Mouse (Mus musculus) adrenal gland (tissue): ENCODE results near the gene Bcl11b.

Experiments used
- intact Hi-C: fragments of 180-260 bp; cut with DNase I; formaldehyde crosslinking; loops from one replicate; pipeline ENCODE4 v1.15.1; 2025

The Bcl11b gene

GRCm38 (mm10) chr12:107975479-107975896 lies 27.9 kb downstream of the Bcl11b start:
- intact Hi-C loops: no loop called here

GRCm38 (mm10) chr12:107974504-107974903 lies 28.9 kb downstream of the Bcl11b start:
- intact Hi-C loops: no loop called here

GRCm38 (mm10) chr12:107973556-107974140 lies 29.8 kb downstream of the Bcl11b start:
- intact Hi-C loops: no loop called here

GRCm38 (mm10) chr12:107971081-107971780 lies 32.2 kb downstream of the Bcl11b start:
- intact Hi-C loops: no loop called here

GRCm38 (mm10) chr12:107970637-107971036 lies 32.8 kb downstream of the Bcl11b start:
- intact Hi-C loops: no loop called here

- intact Hi-C loops: loop anchor here (10.0 kb wide), 1 partner anchor 225 kb away; no protein-coding TSS in a partner anchor
Measured at GRCm38 (mm10) chr12:107969841-107970371, 33.5 kb downstream of the Bcl11b start.

- intact Hi-C loops: loop anchor here (10.0 kb wide), 1 partner anchor 224 kb away; no protein-coding TSS in a partner anchor
Measured at GRCm38 (mm10) chr12:107969126-107969525, 34.3 kb downstream of the Bcl11b start.

GRCm38 (mm10) chr12:107968331-107968730 lies 35.1 kb downstream of the Bcl11b start:
- intact Hi-C loops: loop anchor here (10.0 kb wide), 1 partner anchor 224 kb away; no protein-coding TSS in a partner anchor

- intact Hi-C loops: loop anchor here (10.0 kb wide), 1 partner anchor 222 kb away; no protein-coding TSS in a partner anchor
Measured at GRCm38 (mm10) chr12:107967026-107967425, 36.4 kb downstream of the Bcl11b start.

GRCm38 (mm10) chr12:107965103-107965502 lies 38.3 kb downstream of the Bcl11b start:
- intact Hi-C loops: loop anchor here (10.0 kb wide), 1 partner anchor 220 kb away; no protein-coding TSS in a partner anchor

GRCm38 (mm10) chr12:107964396-107965085 lies 38.9 kb downstream of the Bcl11b start:
- intact Hi-C loops: loop anchor here (10.0 kb wide), 1 partner anchor 220 kb away; no protein-coding TSS in a partner anchor

GRCm38 (mm10) chr12:107962852-107963251 lies 40.5 kb downstream of the Bcl11b start:
- intact Hi-C loops: loop anchor here (10.0 kb wide), 1 partner anchor 218 kb away; no protein-coding TSS in a partner anchor

GRCm38 (mm10) chr12:107961843-107962242 lies 41.6 kb downstream of the Bcl11b start:
- intact Hi-C loops: loop anchor here (10.0 kb wide), 1 partner anchor 217 kb away; no protein-coding TSS in a partner anchor

GRCm38 (mm10) chr12:107960789-107961491 lies 42.5 kb downstream of the Bcl11b start:
- intact Hi-C loops: loop anchor here (10.0 kb wide), 1 partner anchor 216 kb away; no protein-coding TSS in a partner anchor

GRCm38 (mm10) chr12:107960365-107960764 lies 43.0 kb downstream of the Bcl11b start:
- intact Hi-C loops: loop anchor here (10.0 kb wide), 1 partner anchor 216 kb away; no protein-coding TSS in a partner anchor

- intact Hi-C loops: loop anchor here (10.0 kb wide), 1 partner anchor 215 kb away; no protein-coding TSS in a partner anchor
Measured at GRCm38 (mm10) chr12:107959872-107960271, 43.5 kb downstream of the Bcl11b start.

- intact Hi-C loops: no loop called here
Measured at GRCm38 (mm10) chr12:107953044-107953684, 50.2 kb downstream of the Bcl11b start.

- intact Hi-C loops: no loop called here
Measured at GRCm38 (mm10) chr12:107952318-107952724, 51.1 kb downstream of the Bcl11b start.

- intact Hi-C loops: no loop called here
Measured at GRCm38 (mm10) chr12:107950667-107951179, 52.7 kb downstream of the Bcl11b start.

GRCm38 (mm10) chr12:107949416-107949815 lies 54.0 kb downstream of the Bcl11b start:
- intact Hi-C loops: no loop called here
